Mouse (Mus musculus): Measurements from ENCODE around the gene Gm42906. TPM values are rescaled to one million over a fixed set of nuclear protein-coding genes. Genes with fewer than 3 reads are reported as not detected.

Gene Gm42906
- polyA plus RNA-seq, 1 experiment = not detected

DNA sequence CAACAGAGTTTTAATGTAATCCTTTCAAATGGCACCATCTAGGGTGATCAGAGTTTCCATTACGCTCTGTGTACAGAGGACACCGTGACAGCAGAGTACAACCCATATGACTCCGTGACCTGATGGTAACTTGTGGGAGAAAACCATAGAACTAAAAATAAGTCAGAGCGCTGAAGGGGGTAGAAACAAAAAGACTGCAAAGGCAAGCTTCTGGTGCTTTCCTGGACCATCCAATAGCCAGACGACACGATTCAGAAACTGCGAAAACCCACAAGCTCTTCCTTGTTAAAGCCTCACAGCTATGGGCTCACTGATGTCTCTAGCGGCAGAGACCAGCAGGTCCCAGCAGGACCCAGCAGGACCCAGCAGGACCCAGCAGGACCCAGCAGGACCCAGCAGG, 175.8 kb downstream of the Gm42906 start:
- Histone ChIP-seq H3K9me3 (ENCODE audit: control insufficient read depth, low read length) (no peaks in the 10 kb centered on the region), H3K4me1 (ENCODE audit: control insufficient read depth) (peaks cover 33% of the 10 kb centered on the region), H3K36me3 (ENCODE audit: control insufficient read depth) (no peaks in the 10 kb centered on the region), H3K27me3 (ENCODE audit: control insufficient read depth) (no peaks in the 10 kb centered on the region), H3K4me3 (replicated peaks) (no peak overlapping the region)
- TF ChIP-seq GATA1 (IDR thresholded peaks at IDR 0.05; ENCODE audit: low read length) (no peak), TAL1 (IDR thresholded peaks at IDR 0.05; ENCODE audit: low read length) (no peak)

DNA sequence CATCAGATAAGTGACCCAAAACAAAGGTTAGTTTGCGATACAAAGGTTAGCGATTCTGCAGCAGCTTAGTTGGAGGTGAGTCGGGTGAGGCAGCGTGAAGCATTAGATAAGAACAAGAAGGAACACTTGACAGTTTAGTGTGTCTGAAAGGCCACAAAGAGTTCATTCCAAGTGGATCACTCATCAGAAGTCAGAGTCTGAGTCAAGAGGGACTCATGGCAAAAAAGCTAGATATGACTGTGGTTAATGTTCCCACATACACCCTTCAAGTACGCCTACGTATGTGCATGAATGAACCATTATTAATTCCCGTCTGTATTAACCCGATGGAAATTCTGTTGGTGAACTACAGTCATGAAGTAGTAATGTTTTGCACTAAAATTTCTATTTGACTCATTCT, 176.3 kb downstream of the Gm42906 start:
- H3K36me3 ChIP-seq (ENCODE audit: control insufficient read depth) = no peaks in the 10 kb centered on the region
- H3K27me3 ChIP-seq (ENCODE audit: control insufficient read depth) = no peaks in the 10 kb centered on the region

DNA sequence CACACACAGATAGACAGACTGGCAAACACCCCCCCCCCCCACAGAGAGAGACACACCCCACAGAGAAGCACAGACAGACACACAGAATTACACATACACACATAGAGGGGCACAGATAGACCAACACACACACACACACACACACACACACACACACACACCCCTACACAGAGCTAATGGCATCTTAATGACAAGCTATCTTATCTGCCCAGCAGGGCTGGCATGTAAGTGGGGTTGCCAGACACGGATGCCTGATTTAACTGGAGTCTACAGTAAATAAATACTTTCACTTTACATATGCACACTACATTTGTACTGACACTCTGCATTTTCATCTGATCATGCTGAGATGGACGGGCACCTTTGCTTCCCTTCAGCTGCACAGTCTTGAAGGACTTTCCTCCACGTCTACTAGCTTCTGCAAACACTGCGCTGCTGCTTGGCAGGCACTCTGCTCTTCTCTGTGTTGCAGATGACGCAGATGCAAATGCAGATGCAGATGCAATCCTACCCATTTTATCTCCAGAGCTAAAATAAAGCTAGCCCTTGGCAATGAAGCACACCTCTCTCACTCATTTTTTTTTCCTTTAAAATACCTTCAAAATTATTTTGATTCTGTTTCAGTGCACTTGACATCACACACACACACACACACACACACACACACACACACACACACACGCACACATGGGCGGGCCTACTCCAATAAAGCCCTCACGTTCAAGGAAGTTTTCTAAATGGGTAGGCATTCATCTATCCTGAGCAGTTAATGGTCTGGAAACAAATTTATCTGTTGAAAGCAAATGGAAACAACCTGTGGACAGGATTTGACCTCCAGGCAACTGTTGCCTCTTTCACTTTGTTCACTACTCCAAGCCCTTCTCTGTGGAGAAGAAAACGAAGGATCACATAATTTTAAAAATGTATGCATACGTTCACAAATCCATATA, 179.0 kb downstream of the Gm42906 start:
- Histone ChIP-seq H3K27me3 (ENCODE audit: control insufficient read depth) (no peaks in the 10 kb centered on the region), H3K4me3 (replicated peaks) (peak overlapping the region; percentile 48), H3K9me3 (ENCODE audit: control insufficient read depth, low read length) (no peaks in the 10 kb centered on the region), H3K36me3 (ENCODE audit: control insufficient read depth) (no peaks in the 10 kb centered on the region), H3K4me1 (ENCODE audit: control insufficient read depth) (peaks cover 46% of the 10 kb centered on the region)
- TF ChIP-seq GATA1 (IDR thresholded peaks at IDR 0.05; ENCODE audit: low read length) (no peak), TAL1 (IDR thresholded peaks at IDR 0.05; ENCODE audit: low read length) (no peak)

More for the DNA sequence above, 176.3 kb downstream of the Gm42906 start:
- Histone ChIP-seq H3K9me3 (ENCODE audit: control insufficient read depth, low read length) (no peaks in the 10 kb centered on the region), H3K4me1 (ENCODE audit: control insufficient read depth) (peaks cover 39% of the 10 kb centered on the region), H3K4me3 (replicated peaks) (no peak overlapping the region)
- TF ChIP-seq TAL1 (IDR thresholded peaks at IDR 0.05; ENCODE audit: low read length) (no peak), GATA1 (IDR thresholded peaks at IDR 0.05; ENCODE audit: low read length) (no peak)

DNA sequence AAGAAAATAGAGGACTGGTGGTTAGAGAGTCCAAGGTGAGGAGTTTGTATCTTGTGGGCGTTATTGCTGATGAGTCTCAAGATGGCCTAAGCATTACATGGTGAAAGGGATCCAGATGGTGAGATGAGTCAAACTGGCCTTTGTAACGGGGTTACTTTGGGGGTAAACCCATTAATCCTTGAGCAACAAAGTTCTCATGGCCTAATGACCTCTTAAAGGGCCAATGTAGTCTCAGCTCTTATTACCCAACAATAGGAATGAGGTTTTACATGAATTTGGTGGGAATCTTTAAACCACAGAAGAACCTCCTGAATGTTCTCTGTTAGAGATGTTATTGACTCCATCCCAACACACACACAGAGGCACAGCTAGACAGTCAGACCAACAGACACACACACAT, 179.9 kb downstream of the Gm42906 start:
- no peak overlapping the region for H3K4me3 ChIP-seq (replicated peaks)
- peaks cover 46% of the 10 kb centered on the region for H3K4me1 ChIP-seq (ENCODE audit: control insufficient read depth)
- no peaks in the 10 kb centered on the region for H3K27me3 ChIP-seq (ENCODE audit: control insufficient read depth)
- H3K9me3 ChIP-seq (ENCODE audit: control insufficient read depth, low read length) = no peaks in the 10 kb centered on the region
- H3K36me3 ChIP-seq (ENCODE audit: control insufficient read depth) = no peaks in the 10 kb centered on the region
- no peak for TF ChIP-seq TAL1 (IDR thresholded peaks at IDR 0.05; ENCODE audit: low read length)
- TF ChIP-seq GATA1 (IDR thresholded peaks at IDR 0.05; ENCODE audit: low read length) = no peak

DNA sequence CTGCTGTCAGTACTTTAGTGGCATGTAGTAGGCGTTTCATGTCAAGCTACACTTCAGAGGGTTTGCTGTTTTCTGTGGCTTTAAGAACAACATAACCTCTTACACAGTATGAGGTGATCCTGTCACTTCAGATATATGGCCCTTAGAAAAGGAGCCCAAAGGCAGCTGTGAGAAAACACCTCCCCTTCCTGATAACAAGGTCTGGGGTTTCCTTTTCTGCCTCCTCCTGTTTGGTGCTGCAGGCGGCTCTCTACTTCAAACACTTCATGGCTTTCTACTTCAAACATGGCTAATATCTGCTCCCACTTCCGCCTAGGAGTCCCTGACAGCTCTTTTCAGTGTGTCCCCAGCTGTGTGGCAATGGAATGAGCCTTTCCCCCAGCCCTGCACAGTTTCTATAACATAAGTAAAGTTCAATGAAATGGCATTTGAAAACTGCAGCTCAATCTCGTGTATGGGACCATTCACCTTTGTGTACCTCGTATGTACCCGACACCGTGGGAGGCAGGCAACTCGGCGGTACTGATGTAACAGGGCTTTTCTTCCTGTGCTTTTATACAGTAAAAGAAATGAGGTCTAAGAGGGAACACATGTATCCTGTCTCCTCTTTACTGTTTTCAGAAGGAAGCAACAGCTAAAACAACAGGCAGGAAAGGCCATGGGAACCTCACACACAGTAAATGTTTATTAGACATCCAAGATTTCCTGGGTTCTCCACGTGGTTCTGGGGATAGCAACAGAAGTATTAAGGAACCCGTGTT, 180.7 kb downstream of the Gm42906 start:
- Histone ChIP-seq H3K4me3 (replicated peaks) (no peak overlapping the region), H3K27me3 (ENCODE audit: control insufficient read depth) (no peaks in the 10 kb centered on the region), H3K36me3 (ENCODE audit: control insufficient read depth) (no peaks in the 10 kb centered on the region), H3K9me3 (ENCODE audit: control insufficient read depth, low read length) (no peaks in the 10 kb centered on the region), H3K4me1 (ENCODE audit: control insufficient read depth) (peaks cover 46% of the 10 kb centered on the region)
- no peak for TF ChIP-seq TAL1 (IDR thresholded peaks at IDR 0.05; ENCODE audit: low read length)
- TF ChIP-seq GATA1 (IDR thresholded peaks at IDR 0.05; ENCODE audit: low read length) = no peak

DNA sequence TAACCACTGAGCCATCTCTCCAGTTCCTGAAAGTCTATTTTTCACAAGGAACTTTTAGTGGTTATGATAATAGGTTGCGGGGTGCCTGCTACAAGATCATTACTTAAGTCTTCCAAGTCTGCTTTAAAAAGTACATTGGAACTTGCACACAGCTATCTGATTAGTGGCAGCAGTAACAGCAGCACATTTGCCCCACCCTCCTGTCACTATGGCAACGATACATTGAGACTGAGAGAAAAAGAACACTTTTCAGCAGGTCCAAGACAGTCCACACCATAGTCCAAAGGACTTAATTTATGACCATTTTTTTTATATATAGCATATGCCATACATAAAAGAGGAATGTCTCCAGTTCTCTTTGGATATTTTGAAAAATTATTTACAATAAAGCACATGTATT, 181.7 kb downstream of the Gm42906 start:
- Histone ChIP-seq H3K9me3 (ENCODE audit: control insufficient read depth, low read length) (no peaks in the 10 kb centered on the region), H3K36me3 (ENCODE audit: control insufficient read depth) (no peaks in the 10 kb centered on the region), H3K4me3 (replicated peaks) (no peak overlapping the region), H3K27me3 (ENCODE audit: control insufficient read depth) (no peaks in the 10 kb centered on the region), H3K4me1 (ENCODE audit: control insufficient read depth) (peaks cover 46% of the 10 kb centered on the region)
- TF ChIP-seq GATA1 (IDR thresholded peaks at IDR 0.05; ENCODE audit: low read length) = no peak
- TF ChIP-seq TAL1 (IDR thresholded peaks at IDR 0.05; ENCODE audit: low read length) = no peak

DNA sequence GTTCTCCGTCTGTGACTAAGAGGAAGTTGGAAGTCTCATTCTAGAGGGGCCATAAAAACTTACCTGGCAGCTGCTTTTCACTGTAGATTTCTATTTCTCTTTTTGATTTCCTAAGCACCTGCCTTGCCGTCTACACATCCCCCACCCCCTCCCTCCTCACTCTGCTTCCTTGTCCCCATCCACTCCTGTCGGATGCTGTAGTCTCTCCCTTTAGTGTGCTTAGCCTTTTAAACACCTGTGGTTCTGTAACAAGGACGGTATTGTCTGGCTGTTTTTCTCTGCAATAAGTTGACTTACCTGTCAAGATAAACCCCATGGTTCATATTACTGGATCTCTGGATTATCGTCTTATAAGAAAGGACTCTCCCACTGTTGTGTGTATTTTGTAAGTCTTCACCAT, 182.4 kb downstream of the Gm42906 start:
- TF ChIP-seq GATA1 (IDR thresholded peaks at IDR 0.05; ENCODE audit: low read length) = no peak
- TF ChIP-seq TAL1 (IDR thresholded peaks at IDR 0.05; ENCODE audit: low read length) = no peak
- Histone ChIP-seq H3K27me3 (ENCODE audit: control insufficient read depth) (no peaks in the 10 kb centered on the region), H3K4me1 (ENCODE audit: control insufficient read depth) (peaks cover 44% of the 10 kb centered on the region), H3K36me3 (ENCODE audit: control insufficient read depth) (no peaks in the 10 kb centered on the region), H3K9me3 (ENCODE audit: control insufficient read depth, low read length) (no peaks in the 10 kb centered on the region), H3K4me3 (replicated peaks) (no peak overlapping the region)

DNA sequence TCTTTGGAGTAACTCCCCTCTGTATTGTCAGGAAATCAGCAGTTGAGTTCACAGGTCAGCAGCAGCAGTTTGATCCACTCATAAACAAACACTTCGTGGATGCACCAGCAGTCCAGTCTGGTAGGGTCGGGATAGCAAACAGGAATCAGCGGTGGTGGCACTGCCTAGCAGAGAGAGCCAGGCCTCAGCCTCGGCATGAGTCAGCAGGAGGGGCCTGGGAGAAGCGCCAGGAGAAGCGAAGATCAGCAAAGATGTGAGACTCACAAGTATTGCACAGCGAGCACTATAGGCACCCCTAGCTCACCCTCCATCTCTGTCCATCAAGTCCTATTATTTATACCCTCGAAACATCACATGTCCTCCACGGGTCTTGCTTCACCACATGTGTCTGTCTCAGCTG, 189.2 kb downstream of the Gm42906 start:
- no peaks in the 10 kb centered on the region for H3K36me3 ChIP-seq (ENCODE audit: control insufficient read depth)
- H3K9me3 ChIP-seq (ENCODE audit: control insufficient read depth, low read length) = no peaks in the 10 kb centered on the region
- H3K4me1 ChIP-seq (ENCODE audit: control insufficient read depth) = no peaks in the 10 kb centered on the region
- peaks cover 10% of the 10 kb centered on the region for H3K27me3 ChIP-seq (ENCODE audit: control insufficient read depth)
- H3K4me3 ChIP-seq (replicated peaks) = no peak overlapping the region
- TF ChIP-seq TAL1 (IDR thresholded peaks at IDR 0.05; ENCODE audit: low read length) (no peak), GATA1 (IDR thresholded peaks at IDR 0.05; ENCODE audit: low read length) (no peak)

DNA sequence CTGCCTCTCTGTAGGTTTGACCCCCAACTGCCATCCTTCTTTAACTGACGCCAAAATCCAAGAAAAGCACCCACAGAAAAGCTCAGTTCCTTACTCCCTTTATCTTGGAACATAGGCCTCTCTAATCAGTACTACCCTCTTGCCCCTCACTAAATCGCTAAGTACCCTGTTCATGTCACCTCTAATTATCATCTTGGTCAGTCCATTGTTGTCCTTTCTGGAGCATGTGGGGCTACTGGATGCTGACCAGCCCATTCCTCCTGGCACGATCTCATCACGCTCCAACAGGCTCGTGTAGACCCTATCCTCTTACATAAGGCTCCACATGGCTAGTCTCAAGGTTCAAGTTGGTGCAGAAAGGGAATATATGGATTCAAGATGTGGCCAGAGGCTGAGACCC, 191.6 kb downstream of the Gm42906 start:
- H3K27me3 ChIP-seq (ENCODE audit: control insufficient read depth) = peaks cover 21% of the 10 kb centered on the region
- H3K4me3 ChIP-seq (replicated peaks) = no peak overlapping the region
- H3K4me1 ChIP-seq (ENCODE audit: control insufficient read depth) = no peaks in the 10 kb centered on the region
- no peaks in the 10 kb centered on the region for H3K9me3 ChIP-seq (ENCODE audit: control insufficient read depth, low read length)
- no peaks in the 10 kb centered on the region for H3K36me3 ChIP-seq (ENCODE audit: control insufficient read depth)
- no peak for TF ChIP-seq TAL1 (IDR thresholded peaks at IDR 0.05; ENCODE audit: low read length)
- TF ChIP-seq GATA1 (IDR thresholded peaks at IDR 0.05; ENCODE audit: low read length) = no peak
